Mouse (Mus musculus) kidney, postnatal 10 days (tissue): ENCODE results near the gene Zfp821.

Source experiments
- DNase-seq: peaks from one replicate; pipeline ENCODE4 v3.0.0; 2021; ENCODE audit warnings: mixed read lengths

The Zfp821 gene

GRCm38 (mm10) chr8:109705320-109706075 is at the start of gene Zfp821:
Gene Zfp821 (plus strand): TSS chr8:109705546.
- peak; percentile 97 for DNase-seq

GRCm38 (mm10) chr8:109656860-109657259 is 48.5 kb upstream of the Zfp821 start:
- no peak for DNase-seq

GRCm38 (mm10) chr8:109662328-109662727 is 43.0 kb upstream of the Zfp821 start:
- DNase-seq: no peak

GRCm38 (mm10) chr8:109666616-109667015 is 38.7 kb upstream of the Zfp821 start:
- DNase-seq: no peak

GRCm38 (mm10) chr8:109672656-109673055 is 32.7 kb upstream of the Zfp821 start:
- DNase-seq: no peak

GRCm38 (mm10) chr8:109673596-109673995 is 31.8 kb upstream of the Zfp821 start:
- peak; percentile 36 for DNase-seq

- DNase-seq: no peak
Measured at GRCm38 (mm10) chr8:109675896-109676643, 29.3 kb upstream of the Zfp821 start.

- DNase-seq: no peak
Measured at GRCm38 (mm10) chr8:109681535-109681934, 23.8 kb upstream of the Zfp821 start.

GRCm38 (mm10) chr8:109682120-109682519 is 23.2 kb upstream of the Zfp821 start:
- no peak for DNase-seq

GRCm38 (mm10) chr8:109687248-109687647 is 18.1 kb upstream of the Zfp821 start:
- no peak for DNase-seq

- DNase-seq: no peak
Measured at GRCm38 (mm10) chr8:109691769-109692168, 13.6 kb upstream of the Zfp821 start.

GRCm38 (mm10) chr8:109692443-109693145 is 12.8 kb upstream of the Zfp821 start:
- DNase-seq: no peak

GRCm38 (mm10) chr8:109693146-109693900 is 12.0 kb upstream of the Zfp821 start, which contains the start of gene Ist1:
Gene Ist1 (minus strand): TSS chr8:109693260.
- DNase-seq: peak; percentile 99

GRCm38 (mm10) chr8:109694154-109694553 is 11.2 kb upstream of the Zfp821 start:
- DNase-seq: no peak

GRCm38 (mm10) chr8:109697754-109698153 is 7.6 kb upstream of the Zfp821 start:
- no peak for DNase-seq

GRCm38 (mm10) chr8:109698477-109698876 is 6.9 kb upstream of the Zfp821 start:
- DNase-seq: no peak

GRCm38 (mm10) chr8:109704565-109705319 is 604 bp upstream of the Zfp821 start:
- DNase-seq: no peak

- peak; percentile 34 for DNase-seq
Measured at GRCm38 (mm10) chr8:109706076-109706873, 929 bp downstream of the Zfp821 start.

- peak; percentile 91 for DNase-seq
Measured at GRCm38 (mm10) chr8:109706874-109707237, 1.5 kb downstream of the Zfp821 start.

- no peak for DNase-seq
Measured at GRCm38 (mm10) chr8:109707921-109708320, 2.6 kb downstream of the Zfp821 start.

GRCm38 (mm10) chr8:109712521-109712920 is 7.2 kb downstream of the Zfp821 start:
- DNase-seq: no peak
